Mouse (Mus musculus): ENCODE results near the gene Id2.

DNA sequence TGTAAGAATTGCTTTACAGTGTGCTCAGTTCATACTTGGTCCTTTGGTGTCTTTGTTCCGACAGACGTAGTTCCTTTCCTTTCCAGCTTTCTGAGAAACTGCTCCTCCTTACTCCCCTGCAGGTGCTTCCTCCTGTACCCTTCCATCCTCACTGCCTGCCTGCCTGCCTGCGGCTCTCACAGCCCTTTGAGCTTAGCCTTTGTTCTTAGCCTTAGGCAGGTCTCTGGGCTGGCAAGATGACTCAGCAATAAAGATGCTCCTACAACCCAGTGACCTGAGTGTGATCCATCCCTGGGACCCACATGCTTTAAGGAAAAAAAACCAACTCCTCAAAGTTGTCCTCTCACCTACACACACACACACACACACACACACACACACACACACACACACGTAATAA lies 42.0 kb downstream of the Id2 start:
- TF ChIP-seq CTCF (IDR thresholded peaks at IDR 0.05; ENCODE audit: low read depth, low read length) (no peak), POLR2A (IDR thresholded peaks at IDR 0.05; ENCODE audit: extremely low read depth, insufficient read depth, low read length) (no peak)

Data from liver, adult 2 months (tissue).